Mouse (Mus musculus): ENCODE measurements around the gene Hoxa3.

DNA sequence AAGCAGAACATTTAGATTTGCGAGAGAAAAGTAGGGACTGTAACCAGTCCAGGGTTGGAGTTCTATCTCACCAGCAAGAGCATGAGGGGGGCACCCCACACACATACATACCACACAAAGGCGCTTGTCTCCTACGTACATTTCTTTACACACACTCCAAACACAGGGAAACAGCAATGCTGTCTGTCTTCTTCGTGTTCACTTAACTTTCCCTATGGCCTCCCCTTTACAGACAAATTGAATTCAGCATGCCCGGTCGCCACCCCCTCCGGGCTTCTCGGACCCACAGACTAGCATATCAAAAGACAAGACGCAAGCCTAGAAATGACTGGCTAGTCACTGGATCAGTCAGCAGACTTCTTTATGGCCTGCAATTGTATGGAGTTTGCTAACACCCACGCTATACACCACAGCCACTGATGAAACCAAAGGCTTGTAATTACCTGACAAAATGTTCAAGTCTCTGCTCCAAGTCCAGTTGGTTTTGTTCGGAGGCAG is 32.9 kb downstream of the Hoxa3 start:
- no peak for TF ChIP-seq SMC3 (IDR thresholded peaks at IDR 0.05; ENCODE audit: low read depth, low read length)
- TF ChIP-seq CTCF (conservative IDR thresholded peaks at IDR 0.05 in 1 of 2, IDR thresholded peaks at IDR 0.05 in 1 of 2; ENCODE audit: low read depth in 2 of 2, low read length in 2 of 2), result no peak
- TF ChIP-seq POLR2A (IDR thresholded peaks at IDR 0.05; ENCODE audit: low read depth, low read length), result no peak
- no peak for TF ChIP-seq MEF2A (IDR thresholded peaks at IDR 0.05; ENCODE audit: borderline replicate concordance, low read depth, low read length)
- TF ChIP-seq NRF1 (IDR thresholded peaks at IDR 0.05; ENCODE audit: low read depth, low read length), result no peak
- TF ChIP-seq CHD1 (IDR thresholded peaks at IDR 0.05; ENCODE audit: low read depth, low read length), result no peak
- no peak for TF ChIP-seq ZMIZ1 (IDR thresholded peaks at IDR 0.05; ENCODE audit: low read depth, low read length)

Measured in CH12.LX (cell line).